Mouse (Mus musculus): ENCODE data around the gene Cnnm4.

- TF ChIP-seq POLR2A (IDR thresholded peaks at IDR 0.05; ENCODE audit: insufficient read depth, low read depth, low read length) (no peak), CTCF (IDR thresholded peaks at IDR 0.05; ENCODE audit: insufficient read depth, low read depth, low read length) (no peak)
Measured at GRCm38 (mm10) chr1:36445508-36445907, 25.9 kb upstream of the Cnnm4 start.

Data from olfactory bulb, adult 2 months (tissue).